Mouse (Mus musculus) stomach, postnatal 0 days (tissue): ENCODE measurements around the gene Sptan1. TPM values are rescaled to one million over a fixed set of nuclear protein-coding genes. Genes with fewer than 3 reads are reported as not detected.

Source experiments
- ATAC-seq: fragments of 200-750 bp; cut with Nextera tagmentation; 2 replicates; pipeline ENCODE4 v1.8.0; 2017; ENCODE audit not compliant: low FRiP score, low TSS enrichment
- DNase-seq: peaks from one replicate; pipeline ENCODE4 v3.0.0-alpha.2; 2016; ENCODE audit warnings: low spot score
- H3K27ac ChIP-seq: fragments of 300-500 bp; sonication (generic); replicated peaks from 2 replicates; pipeline ENCODE4 v1.5.1; 2014; ENCODE audit warnings: mild to moderate bottlenecking, control low read depth
- H3K27me3 ChIP-seq: fragments of 300-500 bp; sonication (generic); 2 replicates; pipeline ENCODE4 v1.6.1; 2014; ENCODE audit warnings: low read length; ENCODE audit not compliant: control insufficient read depth, insufficient read depth
- H3K36me3 ChIP-seq: fragments of 300-500 bp; sonication (generic); 2 replicates; pipeline ENCODE4 v1.6.1; 2014; ENCODE audit warnings: low read length, mixed read lengths; ENCODE audit not compliant: control insufficient read depth, insufficient read depth
- H3K4me1 ChIP-seq: fragments of 300-500 bp; sonication (generic); replicated peaks from 2 replicates; pipeline ENCODE4 v1.6.1; 2014; ENCODE audit warnings: antibody characterized with exemption; ENCODE audit not compliant: control insufficient read depth, insufficient read depth
- H3K4me2 ChIP-seq: fragments of 300-500 bp; sonication (generic); replicated peaks from 2 replicates; pipeline ENCODE4 v1.6.1; 2014; ENCODE audit warnings: low read depth, mild to moderate bottlenecking, control low read depth, moderate library complexity
- H3K4me3 ChIP-seq: fragments of 300-500 bp; sonication (generic); 2 replicates; pipeline ENCODE4 v1.5.1; 2014; ENCODE audit warnings: low read depth, low read length, control low read depth
- H3K9ac ChIP-seq: fragments of 300-500 bp; sonication (generic); 2 replicates; pipeline ENCODE4 v1.6.1; 2014; ENCODE audit warnings: mild to moderate bottlenecking, low read length, control low read depth, mixed read lengths
- H3K9me3 ChIP-seq: fragments of 300-500 bp; sonication (generic); 2 replicates; pipeline ENCODE4 v1.6.1; 2016; ENCODE audit warnings: low read length; ENCODE audit not compliant: control insufficient read depth
- CTCF ChIP-seq: IDR thresholded peaks from 2 replicates; pipeline ENCODE4 v1.5.1; 2016; ENCODE audit warnings: antibody characterized with exemption, low read depth, mild to moderate bottlenecking, moderate library complexity
- EP300 ChIP-seq: optimal IDR thresholded peaks from 2 replicates; pipeline ENCODE3; 2016; ENCODE audit warnings: antibody characterized with exemption
- WGBS: fragments of 180-500 bp; shearing (Covaris S2); extraction: QIAGEN DNeasy Blood & Tissue Kit; methylation state at CpG from one replicate; pipeline ENCODE4 v1.1.7; 2014; 5-methylcytosine and 5-hydroxymethylcytosine counted together
- polyA plus RNA-seq: library from polyadenylated mRNA; unstranded; fragments of >200 nt; fragmentation: Nextera tagmentation; extraction: Ambion mirVana; gene quantifications from 2 replicates; pipeline ENCODE4 v1.2.1, GENCODE M21; 2015

Gene Sptan1
- polyA plus RNA-seq, 1 experiment from 2014 or later, result 44.2 TPM

DNA sequence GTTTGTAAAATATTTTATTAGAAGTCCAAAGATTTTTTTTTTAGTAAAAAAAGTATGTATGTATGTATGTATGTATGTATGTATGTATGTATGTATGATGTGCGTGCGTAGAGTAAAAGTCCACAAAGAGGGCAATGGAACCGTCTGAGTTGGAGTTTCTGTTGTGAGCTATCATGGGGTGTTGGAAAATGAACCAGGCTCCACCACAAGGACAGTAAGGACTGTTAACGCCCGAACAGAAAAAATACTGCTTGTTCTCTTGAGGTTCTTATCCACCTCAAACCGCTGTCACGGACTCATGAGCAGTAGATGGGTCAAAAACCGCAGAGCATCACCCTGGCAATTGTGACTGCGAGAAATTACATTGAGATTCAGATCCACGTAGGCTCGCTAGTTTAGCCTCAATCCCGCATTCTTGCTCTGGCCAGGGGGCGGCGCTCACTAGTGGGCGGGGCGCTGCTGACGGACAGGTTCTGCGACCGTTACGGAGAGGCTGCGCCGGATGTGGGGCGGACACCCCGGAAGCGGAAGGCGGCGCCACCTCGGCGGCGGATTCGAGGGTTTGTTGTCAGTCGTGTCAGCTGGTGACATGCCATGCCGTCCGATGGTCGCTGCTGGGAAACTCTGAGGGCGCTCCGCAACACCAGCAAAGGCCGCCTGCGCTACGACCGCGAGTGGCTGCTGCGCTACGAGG is 30.3 kb upstream of the Sptan1 start, which contains the start of gene Gle1:
Gle1 (plus strand) TSS at position 521 of the 694 bp plus-strand sequence.
- peak; percentile 97 for ATAC-seq
- H3K9ac ChIP-seq, result peak within 1 kb of the TSS; percentile 73
- H3K4me2 ChIP-seq, result peak within 1 kb of the TSS; percentile 57
- peak within 1 kb of the TSS; percentile 62 for H3K4me3 ChIP-seq
- no peaks in the 10 kb centered on the region for H3K27me3 ChIP-seq
- H3K36me3 ChIP-seq, result peaks cover 3% of the 10 kb centered on the region
- TF ChIP-seq CTCF, result peak; percentile 80
- no peak for TF ChIP-seq EP300
- peak; percentile 98 for DNase-seq
- no peaks in the 10 kb centered on the region for H3K9me3 ChIP-seq
- peak within 1 kb of the TSS; percentile 79 for H3K27ac ChIP-seq
- peaks cover 4% of the 10 kb centered on the region; the same call in 1 of the 2 replicates for H3K4me1 ChIP-seq
- WGBS, result 2% methylated on average over 44 of the region's 44 CpGs

DNA sequence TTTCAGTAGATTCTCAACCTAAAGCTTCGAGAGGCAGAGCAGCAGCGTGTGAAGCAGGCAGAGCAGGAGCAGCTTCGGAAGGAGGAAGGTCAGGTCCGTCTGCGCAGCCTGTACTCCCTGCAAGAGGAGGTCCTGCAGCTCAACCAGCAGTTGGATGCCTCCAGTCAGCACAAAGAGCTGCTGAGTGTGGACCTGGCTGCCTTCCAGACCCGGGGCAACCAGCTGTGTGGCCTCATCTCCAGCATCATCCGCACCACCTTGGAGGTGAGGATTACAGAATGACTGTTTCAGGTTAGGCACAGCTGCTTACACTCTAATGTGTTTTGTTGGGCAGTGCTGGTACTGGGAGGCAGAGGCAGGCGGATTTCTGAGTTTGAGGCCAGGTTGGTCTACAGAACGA is 25.3 kb upstream of the Sptan1 start:
- Histone ChIP-seq H3K4me1 (peaks cover 4% of the 10 kb centered on the region; the same call in 1 of the 2 replicates), H3K27me3 (no peaks in the 10 kb centered on the region), H3K36me3 (peaks cover 3% of the 10 kb centered on the region; the same call in 1 of the 2 replicates), H3K9ac (no peak overlapping the region), H3K4me2 (no peak overlapping the region), H3K27ac (no peak overlapping the region), H3K9me3 (no peaks in the 10 kb centered on the region), H3K4me3 (no peak overlapping the region)
- 88% methylated on average over 9 of the region's 9 CpGs for WGBS
- DNase-seq, result no peak
- no peak for TF ChIP-seq EP300
- no peak for TF ChIP-seq CTCF
- no peak for ATAC-seq

DNA sequence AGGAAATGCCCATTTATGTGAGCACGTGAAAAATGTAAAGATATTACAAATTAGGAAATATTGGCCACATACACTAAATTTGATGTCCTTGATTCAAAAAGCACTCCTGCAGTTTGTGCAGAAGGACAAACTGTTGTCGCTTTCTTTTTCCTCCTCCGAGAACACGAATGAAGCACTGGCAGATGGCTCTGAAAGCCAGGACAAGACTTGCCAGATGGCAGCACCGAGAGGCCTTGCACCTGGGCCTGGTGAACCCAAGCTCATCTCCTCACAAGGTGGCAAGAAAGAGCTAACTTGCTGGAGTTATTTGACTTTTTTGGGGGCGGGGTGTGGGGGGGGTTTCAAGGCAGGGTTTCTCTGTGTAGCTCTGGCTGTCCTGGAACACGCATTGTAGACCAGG is 24.5 kb upstream of the Sptan1 start:
- H3K4me3 ChIP-seq, result no peak overlapping the region
- H3K9me3 ChIP-seq, result no peaks in the 10 kb centered on the region
- H3K9ac ChIP-seq, result no peak overlapping the region
- no peak overlapping the region for H3K4me2 ChIP-seq
- DNase-seq (no peak), ATAC-seq (no peak)
- peaks cover 3% of the 10 kb centered on the region; the same call in 1 of the 2 replicates for H3K36me3 ChIP-seq
- peaks cover 4% of the 10 kb centered on the region; the same call in 1 of the 2 replicates for H3K4me1 ChIP-seq
- 89% methylated on average over 7 of the region's 7 CpGs for WGBS
- no peak overlapping the region for H3K27ac ChIP-seq
- no peak for TF ChIP-seq CTCF
- no peak for TF ChIP-seq EP300
- no peaks in the 10 kb centered on the region for H3K27me3 ChIP-seq

GRCm38 (mm10) chr2:29944723-29945122 is 20.6 kb upstream of the Sptan1 start:
- TF ChIP-seq EP300 (no peak), CTCF (no peak)
- no peaks in the 10 kb centered on the region for H3K9me3 ChIP-seq
- no peak overlapping the region for H3K4me3 ChIP-seq
- peaks cover 6% of the 10 kb centered on the region; the same call in 1 of the 2 replicates for H3K36me3 ChIP-seq
- DNase-seq (no peak), ATAC-seq (no peak; the same call in 1 of the 2 replicates)
- H3K9ac ChIP-seq, result no peak overlapping the region
- H3K27ac ChIP-seq, result peak overlapping the region; percentile 63
- H3K27me3 ChIP-seq, result no peaks in the 10 kb centered on the region
- H3K4me1 ChIP-seq, result no peaks in the 10 kb centered on the region
- WGBS, result 36% methylated on average over 1 of the region's 1 CpGs
- H3K4me2 ChIP-seq, result no peak overlapping the region

DNA sequence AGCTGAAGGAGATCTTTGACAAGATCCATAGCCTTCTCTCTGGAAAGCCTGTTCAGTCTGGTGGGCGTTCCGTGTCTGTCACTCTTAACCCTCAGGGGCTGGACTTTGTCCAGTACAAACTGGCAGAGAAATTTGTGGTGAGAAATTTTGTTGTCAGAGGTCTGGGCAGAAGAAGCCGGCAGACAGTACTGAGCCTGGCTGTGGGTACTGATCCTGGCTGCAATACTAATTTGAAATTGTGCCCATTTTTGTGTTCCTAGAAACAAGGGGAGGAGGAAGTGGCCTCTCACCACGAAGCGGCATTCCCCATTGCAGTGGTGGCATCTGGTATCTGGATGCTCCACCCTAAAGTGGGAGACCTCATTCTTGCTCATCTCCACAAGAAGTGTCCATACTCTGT is 16.5 kb upstream of the Sptan1 start:
- H3K4me2 ChIP-seq, result no peak overlapping the region
- 89% methylated on average over 5 of the region's 5 CpGs for WGBS
- H3K9me3 ChIP-seq, result no peaks in the 10 kb centered on the region
- no peaks in the 10 kb centered on the region for H3K27me3 ChIP-seq
- H3K4me3 ChIP-seq, result no peak overlapping the region
- no peak overlapping the region for H3K27ac ChIP-seq
- ATAC-seq (no peak), DNase-seq (no peak)
- no peak overlapping the region for H3K9ac ChIP-seq
- no peaks in the 10 kb centered on the region for H3K4me1 ChIP-seq
- no peak for TF ChIP-seq EP300
- no peak for TF ChIP-seq CTCF
- peaks cover 12% of the 10 kb centered on the region for H3K36me3 ChIP-seq

GRCm38 (mm10) chr2:29961246-29961645 is 4.1 kb upstream of the Sptan1 start:
- no peak overlapping the region for H3K9ac ChIP-seq
- no peaks in the 10 kb centered on the region for H3K9me3 ChIP-seq
- H3K4me1 ChIP-seq, result peaks cover 3% of the 10 kb centered on the region; the same call in 1 of the 2 replicates
- no peak for TF ChIP-seq EP300
- TF ChIP-seq CTCF, result no peak
- H3K4me3 ChIP-seq, result no peak overlapping the region
- no peak for ATAC-seq
- no peak overlapping the region for H3K4me2 ChIP-seq
- no peak overlapping the region for H3K27ac ChIP-seq
- WGBS, result 81% methylated on average over 7 of the region's 7 CpGs
- no peaks in the 10 kb centered on the region for H3K27me3 ChIP-seq
- no peak for DNase-seq
- H3K36me3 ChIP-seq, result peaks cover 4% of the 10 kb centered on the region
